Mouse (Mus musculus): Measurements from ENCODE around the gene Spem1. TPM values are rescaled to one million over a fixed set of nuclear protein-coding genes. Genes with fewer than 3 reads are reported as not detected.

Spem1 gene
- total RNA-seq, 1 experiment, result 0.27 TPM

- no peak for TF ChIP-seq ZNF384 (IDR thresholded peaks at IDR 0.05; ENCODE audit: low read depth, low read length)
- TF ChIP-seq HCFC1 (IDR thresholded peaks at IDR 0.05; ENCODE audit: borderline replicate concordance, insufficient read depth, low read length), result no peak
- TF ChIP-seq MAFK (IDR thresholded peaks at IDR 0.05; ENCODE audit: insufficient read depth, low read depth, low read length), result no peak
- TF ChIP-seq ZC3H11A (IDR thresholded peaks at IDR 0.05; ENCODE audit: borderline replicate concordance, low read depth, low read length), result no peak
- TF ChIP-seq CHD2 (IDR thresholded peaks at IDR 0.05; ENCODE audit: low read depth, low read length), result no peak
- Histone ChIP-seq H3K4me1 (ENCODE audit: control insufficient read depth in 2 of 2, insufficient read depth in 2 of 2, low read length in 2 of 2, poor library complexity in 1 of 2) (peaks cover 6 to 25% of the 10 kb centered on the region in 2 experiments; a peak in 3 of 4 replicates), H3K36me3 (ENCODE audit: control insufficient read depth, insufficient read depth, low read length, poor library complexity, severe bottlenecking) (no peaks in the 10 kb centered on the region), H3K9ac (ENCODE audit: insufficient read depth, low read depth, low read length, poor library complexity, severe bottlenecking) (no peak overlapping the region; the same call in 1 of the 2 replicates), H3K9me3 (ENCODE audit: control insufficient read depth, insufficient read depth, low read depth, low read length) (no peaks in the 10 kb centered on the region), H3K4me3 (ENCODE audit: insufficient read depth in 1 of 2, low read depth in 1 of 2, low read length in 2 of 2, poor library complexity in 1 of 2, severe bottlenecking in 1 of 2) (peak overlapping the region; percentile 32 to 36; a peak in 2 of 4 replicates), H3K27ac (ENCODE audit: insufficient read depth, low read depth, low read length, poor library complexity, severe bottlenecking) (no peak overlapping the region)
- in situ Hi-C loops (cut with MboI; ENCODE audit: low sequenced_read_pairs in 2 of 2, unreplicated experiment in 2 of 2), result no loop called here
- no peak for DNase-seq (ENCODE audit: low read depth, low spot score)
Observed at GRCm38 (mm10) chr11:69776488-69776887, 45.5 kb downstream of the Spem1 start.

GRCm38 (mm10) chr11:69775716-69776115 lies 46.3 kb downstream of the Spem1 start:
- H3K4me1 ChIP-seq (ENCODE audit: control insufficient read depth in 2 of 2, insufficient read depth in 2 of 2, low read length in 2 of 2, poor library complexity in 1 of 2), result peaks cover 6 to 25% of the 10 kb centered on the region in 2 experiments; a peak in 2 of 4 replicates
- no peak for DNase-seq (ENCODE audit: low read depth, low spot score)
- H3K27ac ChIP-seq (ENCODE audit: insufficient read depth, low read depth, low read length, poor library complexity, severe bottlenecking), result no peak overlapping the region
- H3K9me3 ChIP-seq (ENCODE audit: control insufficient read depth, insufficient read depth, low read depth, low read length), result no peaks in the 10 kb centered on the region
- H3K9ac ChIP-seq (ENCODE audit: insufficient read depth, low read depth, low read length, poor library complexity, severe bottlenecking), result no peak overlapping the region; the same call in 1 of the 2 replicates
- in situ Hi-C loops (cut with MboI; ENCODE audit: low sequenced_read_pairs in 2 of 2, unreplicated experiment in 2 of 2), result no loop called here
- TF ChIP-seq HCFC1 (IDR thresholded peaks at IDR 0.05; ENCODE audit: borderline replicate concordance, insufficient read depth, low read length) (no peak), ZC3H11A (IDR thresholded peaks at IDR 0.05; ENCODE audit: borderline replicate concordance, low read depth, low read length) (no peak), ZNF384 (IDR thresholded peaks at IDR 0.05; ENCODE audit: low read depth, low read length) (no peak), CHD2 (IDR thresholded peaks at IDR 0.05; ENCODE audit: low read depth, low read length) (no peak), MAFK (IDR thresholded peaks at IDR 0.05; ENCODE audit: insufficient read depth, low read depth, low read length) (no peak)
- H3K4me3 ChIP-seq (ENCODE audit: insufficient read depth in 1 of 2, low read depth in 1 of 2, low read length in 2 of 2, poor library complexity in 1 of 2, severe bottlenecking in 1 of 2), result peak overlapping the region; percentile 32 to 36; a peak in 3 of 4 replicates
- no peaks in the 10 kb centered on the region for H3K36me3 ChIP-seq (ENCODE audit: control insufficient read depth, insufficient read depth, low read length, poor library complexity, severe bottlenecking)

- Histone ChIP-seq H3K36me3 (ENCODE audit: control insufficient read depth, insufficient read depth, low read length, poor library complexity, severe bottlenecking) (no peaks in the 10 kb centered on the region), H3K9ac (ENCODE audit: insufficient read depth, low read depth, low read length, poor library complexity, severe bottlenecking) (no peak overlapping the region), H3K4me3 (ENCODE audit: insufficient read depth in 1 of 2, low read depth in 1 of 2, low read length in 2 of 2, poor library complexity in 1 of 2, severe bottlenecking in 1 of 2) (no peak overlapping the region), H3K27ac (ENCODE audit: insufficient read depth, low read depth, low read length, poor library complexity, severe bottlenecking) (no peak overlapping the region), H3K9me3 (ENCODE audit: control insufficient read depth, insufficient read depth, low read depth, low read length) (no peaks in the 10 kb centered on the region), H3K4me1 (ENCODE audit: control insufficient read depth in 2 of 2, insufficient read depth in 2 of 2, low read length in 2 of 2, poor library complexity in 1 of 2) (peaks cover 6 to 25% of the 10 kb centered on the region in 2 experiments; a peak in 2 of 4 replicates)
- TF ChIP-seq HCFC1 (IDR thresholded peaks at IDR 0.05; ENCODE audit: borderline replicate concordance, insufficient read depth, low read length) (no peak), CHD2 (IDR thresholded peaks at IDR 0.05; ENCODE audit: low read depth, low read length) (no peak), ZC3H11A (IDR thresholded peaks at IDR 0.05; ENCODE audit: borderline replicate concordance, low read depth, low read length) (no peak), MAFK (IDR thresholded peaks at IDR 0.05; ENCODE audit: insufficient read depth, low read depth, low read length) (no peak), ZNF384 (IDR thresholded peaks at IDR 0.05; ENCODE audit: low read depth, low read length) (no peak)
- DNase-seq (ENCODE audit: low read depth, low spot score), result no peak
- in situ Hi-C loops (cut with MboI; ENCODE audit: low sequenced_read_pairs in 2 of 2, unreplicated experiment in 2 of 2), result no loop called here
Observed at GRCm38 (mm10) chr11:69774961-69775360, 47.0 kb downstream of the Spem1 start.

Other genes starting within 250 kb of the Spem1 start
- gene Wrap53, start 241.9 kb downstream of the Spem1 start, total RNA-seq (2012; rRNA removed), result 30.7 and 33.0 TPM in 2 replicates
- gene Trp53, start 241.8 kb downstream of the Spem1 start, total RNA-seq (2012; rRNA removed), result 98.0 and 105 TPM in 2 replicates
- gene Atp1b2, start 216.2 kb downstream of the Spem1 start, total RNA-seq (2012; rRNA removed), result 12.1 and 13.1 TPM in 2 replicates
- gene Shbg, start 204.3 kb downstream of the Spem1 start, total RNA-seq (2012; rRNA removed), result not detected in 2 replicates
- 3.2 and 3.6 TPM in 2 replicates for gene Sat2, start 200.2 kb downstream of the Spem1 start, total RNA-seq (2012; rRNA removed)
- 153 and 161 TPM in 2 replicates for gene Fxr2, start 189.2 kb downstream of the Spem1 start, total RNA-seq (2012; rRNA removed)
- 6.6 and 8.2 TPM in 2 replicates for gene Sox15, start 166.9 kb downstream of the Spem1 start, total RNA-seq (2012; rRNA removed)
- 258 and 349 TPM in 2 replicates for gene Mpdu1, start 159.5 kb downstream of the Spem1 start, total RNA-seq (2012; rRNA removed)
- 23.4 and 32.7 TPM in 2 replicates for gene Cd68, start 156.0 kb downstream of the Spem1 start, total RNA-seq (2012; rRNA removed)
- 1,512 and 1,948 TPM in 2 replicates for gene Eif4a1, start 149.8 kb downstream of the Spem1 start, total RNA-seq (2012; rRNA removed)
- gene Senp3, start 140.1 kb downstream of the Spem1 start, total RNA-seq (2012; rRNA removed), result 265 and 282 TPM in 2 replicates
- gene Tnfsf13, start 136.4 kb downstream of the Spem1 start, total RNA-seq (2012; rRNA removed), result 8.6 and 11.7 TPM in 2 replicates
- 8.7 and 16.1 TPM in 2 replicates for gene Tnfsf12, start 126.3 kb downstream of the Spem1 start, total RNA-seq (2012; rRNA removed)
- 13.7 and 19.9 TPM in 2 replicates for gene Tnfsfm13, start 126.1 kb downstream of the Spem1 start, total RNA-seq (2012; rRNA removed)
- 71.9 and 74.2 TPM in 2 replicates for gene Polr2a, start 63.5 kb downstream of the Spem1 start, total RNA-seq (2012; rRNA removed)
- 0.22 and 0.48 TPM in 2 replicates for gene Slc35g3, start 60.2 kb downstream of the Spem1 start, total RNA-seq (2012; rRNA removed)
- 1.6 and 3.0 TPM in 2 replicates for gene Zbtb4, start 56.3 kb downstream of the Spem1 start, total RNA-seq (2012; rRNA removed)
- gene Chrnb1, start 26.2 kb downstream of the Spem1 start, total RNA-seq (2012; rRNA removed), result 3.8 and 5.7 TPM in 2 replicates
- gene Fgf11, start 20.3 kb downstream of the Spem1 start, total RNA-seq (2012; rRNA removed), result 0.31 and 0.42 TPM in 2 replicates
- 1.3 and 1.8 TPM in 2 replicates for gene Tmem102, start 16.6 kb downstream of the Spem1 start, total RNA-seq (2012; rRNA removed)
- not detected in 2 replicates for gene Gm39566, start 6.9 kb downstream of the Spem1 start, total RNA-seq (2012; rRNA removed)
- gene Spem2, start 3.7 kb downstream of the Spem1 start, total RNA-seq (2012; rRNA removed), result not detected in 2 replicates
- gene Nlgn2, start 15.6 kb upstream of the Spem1 start, total RNA-seq (2012; rRNA removed), result 8.9 and 9.5 TPM in 2 replicates
- 88.9 and 90.7 TPM in 2 replicates for gene Tmem256, start 16.3 kb upstream of the Spem1 start, total RNA-seq (2012; rRNA removed)
- gene Plscr3, start 24.2 kb upstream of the Spem1 start, total RNA-seq (2012; rRNA removed), result 7.0 and 7.2 TPM in 2 replicates
- gene Tnk1, start 36.5 kb upstream of the Spem1 start, total RNA-seq (2012; rRNA removed), result 3.4 and 8.1 TPM in 2 replicates
- gene Tmem95, start 55.8 kb upstream of the Spem1 start, total RNA-seq (2012; rRNA removed), result not detected in 2 replicates
- gene Kctd11, start 59.2 kb upstream of the Spem1 start, total RNA-seq (2012; rRNA removed), result 3.1 and 5.4 TPM in 2 replicates
- gene Acap1, start 73.4 kb upstream of the Spem1 start, total RNA-seq (2012; rRNA removed), result 9.6 and 14.7 TPM in 2 replicates
- gene 2810408A11Rik, start 78.8 kb upstream of the Spem1 start, total RNA-seq (2012; rRNA removed), result 3.3 and 5.7 TPM in 2 replicates
- gene Neurl4, start 78.9 kb upstream of the Spem1 start, total RNA-seq (2012; rRNA removed), result 66.3 and 98.2 TPM in 2 replicates
- 14.3 and 15.5 TPM in 2 replicates for gene Gps2, start 91.7 kb upstream of the Spem1 start, total RNA-seq (2012; rRNA removed)
- 754 and 926 TPM in 2 replicates for gene Eif5a, start 99.8 kb upstream of the Spem1 start, total RNA-seq (2012; rRNA removed)
- gene Ybx2, start 113.6 kb upstream of the Spem1 start, total RNA-seq (2012; rRNA removed), result 3.9 and 6.1 TPM in 2 replicates
- 2.6 and 4.2 TPM in 2 replicates for gene Slc2a4, start 126.0 kb upstream of the Spem1 start, total RNA-seq (2012; rRNA removed)
- gene Cldn7, start 142.6 kb upstream of the Spem1 start, total RNA-seq (2012; rRNA removed), result 24.9 and 38.7 TPM in 2 replicates
- 33.3 and 41.2 TPM in 2 replicates for gene Ctdnep1, start 159.0 kb upstream of the Spem1 start, total RNA-seq (2012; rRNA removed)
- gene Elp5, start 160.3 kb upstream of the Spem1 start, total RNA-seq (2012; rRNA removed), result 76.1 and 87.9 TPM in 2 replicates
- 57.7 and 70.6 TPM in 2 replicates for gene Gabarap, start 169.0 kb upstream of the Spem1 start, total RNA-seq (2012; rRNA removed)
- 64.7 and 80.9 TPM in 2 replicates for gene Phf23, start 173.6 kb upstream of the Spem1 start, total RNA-seq (2012; rRNA removed)
- gene Dvl2, start 178.4 kb upstream of the Spem1 start, total RNA-seq (2012; rRNA removed), result 47.4 and 70.9 TPM in 2 replicates
- gene Acadvl, start 193.2 kb upstream of the Spem1 start, total RNA-seq (2012; rRNA removed), result 32.5 and 48.7 TPM in 2 replicates
- gene Dlg4, start 194.8 kb upstream of the Spem1 start, total RNA-seq (2012; rRNA removed), result 10.8 and 11.4 TPM in 2 replicates
- gene Asgr1, start 231.9 kb upstream of the Spem1 start, total RNA-seq (2012; rRNA removed), result 0.58 TPM in 1 of 2 replicates, not detected in the other